Mouse (Mus musculus): ENCODE data around the gene Agl.

GRCm38 (mm10) chr3:116713031-116713430, 94.9 kb downstream of the Agl start:
- TF ChIP-seq CTCF (IDR thresholded peaks at IDR 0.05; ENCODE audit: control insufficient read depth, insufficient read depth, insufficient read length) (no peak), USF1 (IDR thresholded peaks at IDR 0.05; ENCODE audit: low read depth) (no peak), MYOD1 (IDR thresholded peaks at IDR 0.05; ENCODE audit: control insufficient read depth, insufficient read length, low read depth) (no peak)
